Comparison of ENCODE assay signal across 19 mouse cellular contexts in genomic region chr11:98373244-98373643, GRCm38 (mm10). TPM values are rescaled to one million over a fixed set of nuclear protein-coding genes. Genes with fewer than 3 reads are reported as not detected.
"Had no signal": no experiment of that assay in that cellular context is flagged by ENCODE, and none has a peak within 500 bp of the region (broad histone marks: within the 10 kb centered on the region; RNA-seq: fewer than 3 reads in every experiment).

No protein-coding gene starts in this region.

- H3K27me3 ChIP-seq: limb, embryonic 12.5 days; liver, embryonic 13.5 days; lung, embryonic 15.5 days; megakaryocyte, embryonic 14.5 days; stomach, embryonic 15.5 days had no signal

- H3K9me3 ChIP-seq: limb, embryonic 12.5 days; liver, embryonic 13.5 days; lung, embryonic 15.5 days; megakaryocyte, embryonic 14.5 days; stomach, embryonic 15.5 days had no signal

- H3K9ac ChIP-seq: limb, embryonic 12.5 days; liver, embryonic 13.5 days; liver, postnatal 0 days; lung, embryonic 15.5 days; stomach, embryonic 15.5 days had no signal

- H3K27ac ChIP-seq: limb, embryonic 12.5 days; liver, embryonic 13.5 days; lung, embryonic 15.5 days; macrophage; stomach, embryonic 15.5 days had no signal

- H3K4me3 ChIP-seq: limb, embryonic 12.5 days; liver, embryonic 13.5 days; lung, embryonic 15.5 days; megakaryocyte, embryonic 14.5 days; stomach, embryonic 15.5 days had no signal

- ATAC-seq: liver, postnatal 0 days had no signal

- H3K4me2 ChIP-seq: limb, embryonic 12.5 days; liver, embryonic 13.5 days; lung, embryonic 15.5 days; stomach, embryonic 15.5 days had no signal

- DNase-seq: kidney, postnatal 10 days; kidney, postnatal 4 days; liver; liver, embryonic 13.5 days; liver, postnatal 0 days; lung, postnatal 14 days; right cerebral cortex, postnatal 14 days; thymus, adult 2 months; thymus, postnatal 25 days had no signal

RNA-seq across cellular contexts. Expression of gene Tcap, which starts 10.4 kb away (rescaled TPM):
- total RNA-seq: midbrain, postnatal 0 days had no signal
- polyA plus RNA-seq: midbrain, postnatal 0 days; testis, adult 2 months had no signal

RNA-seq across cellular contexts. Expression of gene Pnmt, which starts 13.0 kb away (rescaled TPM):
- total RNA-seq: layer of hippocampus, postnatal 25 days had no signal
- polyA plus RNA-seq: liver, embryonic 13.5 days; liver, postnatal 0 days; macrophage; spleen, adult 2 months; urinary bladder, adult 2 months had no signal

RNA-seq across cellular contexts. Expression of gene Ppp1r1b, which starts 25.0 kb away (rescaled TPM):
- polyA plus RNA-seq: macrophage had no signal
